In genomic region chr10:62174533-62175313, GRCm38 (mm10) we compare ENCODE assay signal across 17 mouse cellular contexts. TPM values are rescaled to one million over a fixed set of nuclear protein-coding genes. Genes with fewer than 3 reads are reported as not detected.
A peak's percentile ranks its signal among the peaks of the same experiment; 100 is the strongest.
DNase-seq lines count a peak whose midpoint lies in the region; ATAC-seq and TF ChIP-seq lines count a peak whose summit lies in the region.
"Had no signal": no experiment of that assay in that cellular context is flagged by ENCODE, and none has a peak within 500 bp of the region (broad histone marks: within the 10 kb centered on the region; RNA-seq: fewer than 3 reads in every experiment).

No protein-coding gene starts in this region.

- no peaks in the 10 kb centered on the region for H3K9me3 ChIP-seq in kidney, postnatal 0 days (replicated peaks; ENCODE audit: low read length)
- no peaks in the 10 kb centered on the region for H3K9me3 ChIP-seq in embryonic facial prominence, embryonic 11.5 days (replicated peaks; ENCODE audit: control insufficient read depth, low read length)
- H3K9me3 ChIP-seq: embryonic facial prominence, embryonic 13.5 days had no signal

- H3K36me3 ChIP-seq in kidney, postnatal 0 days (ENCODE audit: insufficient read depth, low read length), result no peaks in the 10 kb centered on the region
- no peaks in the 10 kb centered on the region for H3K36me3 ChIP-seq in embryonic facial prominence, embryonic 11.5 days (replicated peaks; ENCODE audit: control insufficient read depth, insufficient read depth, low read depth, low read length)
- no peaks in the 10 kb centered on the region for H3K36me3 ChIP-seq in heart, adult 2 months (ENCODE audit: control insufficient read depth, insufficient read depth, low read length)
- H3K36me3 ChIP-seq: embryonic facial prominence, embryonic 13.5 days had no signal

- H3K9ac ChIP-seq in kidney, postnatal 0 days (ENCODE audit: low read depth, low read length), result no peak overlapping the region
- H3K9ac ChIP-seq in embryonic facial prominence, embryonic 11.5 days (replicated peaks; ENCODE audit: low read length), result no peak overlapping the region
- no peak overlapping the region for H3K9ac ChIP-seq in heart, adult 2 months (ENCODE audit: low read depth, low read length)
- H3K9ac ChIP-seq: embryonic facial prominence, embryonic 13.5 days; liver, embryonic 14.5 days had no signal

- H3K4me2 ChIP-seq in kidney, postnatal 0 days (ENCODE audit: low read length), result no peak overlapping the region
- no peak overlapping the region for H3K4me2 ChIP-seq in embryonic facial prominence, embryonic 11.5 days (ENCODE audit: low read depth, low read length)
- H3K4me2 ChIP-seq: embryonic facial prominence, embryonic 13.5 days had no signal

- H3K4me3 ChIP-seq in kidney, postnatal 0 days (replicated peaks; ENCODE audit: low read depth, low read length), result no peak overlapping the region
- H3K4me3 ChIP-seq in embryonic facial prominence, embryonic 11.5 days (ENCODE audit: low read depth, low read length), result no peak overlapping the region
- no peak overlapping the region for H3K4me3 ChIP-seq in heart, adult 2 months
- H3K4me3 ChIP-seq: embryonic facial prominence, embryonic 13.5 days had no signal

- TF ChIP-seq CTCF in kidney, postnatal 0 days (IDR thresholded peaks at IDR 0.05; ENCODE audit: low read depth), result no peak
- no peak for TF ChIP-seq CTCF in heart, adult 2 months (IDR thresholded peaks at IDR 0.05)

- H3K27ac ChIP-seq in kidney, postnatal 0 days, result no peak overlapping the region
- no peak overlapping the region for H3K27ac ChIP-seq in embryonic facial prominence, embryonic 11.5 days (replicated peaks; ENCODE audit: low read depth, low read length)
- H3K27ac ChIP-seq in heart, adult 2 months, result no peak overlapping the region
- H3K27ac ChIP-seq: embryonic facial prominence, embryonic 13.5 days; liver, embryonic 14.5 days had no signal

- intact Hi-C loops in heart, adult 2 months (cut with DNase I), result no loop called here

- no peaks in the 10 kb centered on the region for H3K79me2 ChIP-seq in heart, adult 2 months (replicated peaks; ENCODE audit: control insufficient read depth, insufficient read depth, low read length)

- no peak for ATAC-seq in kidney, postnatal 0 days (replicated peaks; ENCODE audit: low FRiP score, low read depth)
- peak; percentile 77 for ATAC-seq in embryonic facial prominence, embryonic 11.5 days (replicated peaks; ENCODE audit: insufficient number of reproducible peaks, low FRiP score, low TSS enrichment, low read depth)
- no peak for ATAC-seq in megakaryocyte-erythroid progenitor cell, adult 5-6 weeks (replicated peaks; ENCODE audit: low FRiP score, low TSS enrichment, poor library complexity, severe bottlenecking)

- peak; percentile 29 for DNase-seq in kidney, postnatal 0 days (ENCODE audit: low spot score)
- DNase-seq in kidney, adult 11 months, result no peak
- peak; percentile 21 for DNase-seq in embryonic facial prominence, embryonic 11.5 days (ENCODE audit: low spot score)
- peak; percentile 77 for DNase-seq in mesoderm, embryonic 11.5 days (ENCODE audit: low read depth, low spot score)
- peak; percentile 70 for DNase-seq in retina, embryonic 14.5 days (ENCODE audit: low spot score)
- DNase-seq in urinary bladder, postnatal 4 days (ENCODE audit: low spot score in 2 of 2), result no peak
- DNase-seq in heart, adult 2 months, result no peak
- DNase-seq: cerebellum, adult 11-12 months; kidney, adult 2 months; right cerebral cortex, postnatal 4 days had no signal

- WGBS in kidney, postnatal 0 days, result 54% methylated on average over 15 of the region's 15 CpGs
- 33% methylated on average over 15 of the region's 15 CpGs for WGBS in embryonic facial prominence, embryonic 11.5 days
- WGBS in heart, adult 2 months, result 56% methylated on average over 15 of the region's 15 CpGs

- no peak for TF ChIP-seq POLR2A in heart, adult 2 months (IDR thresholded peaks at IDR 0.05; ENCODE audit: insufficient read depth, low read depth, low read length)

- TF ChIP-seq EP300 in heart, adult 2 months (IDR thresholded peaks at IDR 0.05; ENCODE audit: insufficient read depth, low read depth, low read length), result no peak

- H3K27me3 ChIP-seq in kidney, postnatal 0 days (ENCODE audit: insufficient read depth, low read length), result no peaks in the 10 kb centered on the region
- no peaks in the 10 kb centered on the region for H3K27me3 ChIP-seq in embryonic facial prominence, embryonic 11.5 days (ENCODE audit: control insufficient read depth, insufficient read depth, low read length)
- no peaks in the 10 kb centered on the region for H3K27me3 ChIP-seq in heart, adult 2 months (ENCODE audit: control insufficient read depth, insufficient read depth, low read length)

- H3K4me1 ChIP-seq in kidney, postnatal 0 days (replicated peaks; ENCODE audit: insufficient read depth, low read length), result no peaks in the 10 kb centered on the region
- H3K4me1 ChIP-seq in embryonic facial prominence, embryonic 11.5 days (ENCODE audit: control insufficient read depth, insufficient read depth, low read length), result peaks cover 5% of the 10 kb centered on the region
- H3K4me1 ChIP-seq in heart, adult 2 months (ENCODE audit: control insufficient read depth, insufficient read depth, low read length), result no peaks in the 10 kb centered on the region

RNA-seq across cellular contexts. Expression of gene Fam241b, which starts 31.0 kb away (rescaled TPM):
- polyA plus RNA-seq in kidney, postnatal 0 days (2015; fragmentation: Nextera tagmentation; extraction: Ambion mirVana), result 19.0 and 19.2 TPM in 2 replicates
- 6.3 and 6.7 TPM in 2 replicates for polyA plus RNA-seq in embryonic facial prominence, embryonic 11.5 days (2014; fragmentation: Nextera tagmentation; extraction: Ambion mirVana)
- total RNA-seq in megakaryocyte-erythroid progenitor cell, adult 5-6 weeks (2014; fragmentation: Nextera tagmentation), result 0.28 TPM in 1 of 2 replicates, not detected in the other
- total RNA-seq in megakaryocyte-erythroid progenitor cell, adult 5-6 weeks (2017), result 0.14 TPM in 1 of 2 replicates, not detected in the other
- total RNA-seq in heart, adult 2 months (2021), result 1 to 10 TPM; 3.0 to 3.2 TPM
- polyA plus RNA-seq in heart, adult 2 months (2012; rRNA removed), result 2.5 and 3.3 TPM in 2 replicates

RNA-seq across cellular contexts. Expression of gene Neurog3, which starts 41.8 kb away (rescaled TPM):
- polyA plus RNA-seq in kidney, postnatal 0 days (2015; fragmentation: Nextera tagmentation; extraction: Ambion mirVana), result not detected in 2 replicates
- polyA plus RNA-seq in embryonic facial prominence, embryonic 11.5 days (2014; fragmentation: Nextera tagmentation; extraction: Ambion mirVana), result 0.89 and 1.2 TPM in 2 replicates
- not detected in 2 replicates for total RNA-seq in megakaryocyte-erythroid progenitor cell, adult 5-6 weeks (2014; fragmentation: Nextera tagmentation)
- total RNA-seq in megakaryocyte-erythroid progenitor cell, adult 5-6 weeks (2017), result not detected in 2 replicates
- not detected for total RNA-seq in heart, adult 2 months (2021)
- polyA plus RNA-seq in heart, adult 2 months (2012; rRNA removed), result not detected in 2 replicates
- total RNA-seq: gastrocnemius, postnatal 4 days; left cerebral cortex, postnatal 36 days had no signal
- polyA plus RNA-seq: embryonic facial prominence, embryonic 13.5 days; heart, embryonic 16.5 days; kidney, adult 2 months; urinary bladder, adult 2 months had no signal

RNA-seq across cellular contexts. Expression of gene Tspan15, which starts 56.3 kb away (rescaled TPM):
- polyA plus RNA-seq in kidney, postnatal 0 days (2015; fragmentation: Nextera tagmentation; extraction: Ambion mirVana), result 47.0 and 49.8 TPM in 2 replicates
- 12.2 and 13.3 TPM in 2 replicates for polyA plus RNA-seq in embryonic facial prominence, embryonic 11.5 days (2014; fragmentation: Nextera tagmentation; extraction: Ambion mirVana)
- total RNA-seq in megakaryocyte-erythroid progenitor cell, adult 5-6 weeks (2014; fragmentation: Nextera tagmentation), result 1.9 and 10.3 TPM in 2 replicates
- total RNA-seq in megakaryocyte-erythroid progenitor cell, adult 5-6 weeks (2017), result 1.5 and 1.7 TPM in 2 replicates
- 1 to 10 TPM; 6.1 to 8.1 TPM for total RNA-seq in heart, adult 2 months (2021)
- polyA plus RNA-seq in heart, adult 2 months (2012; rRNA removed), result 17.7 and 19.1 TPM in 2 replicates

Comparison
In these comparisons a context has a peak if more than half of its experiments do, and no peak if none do; other contexts are left out.
1. DNase-seq: peak in kidney, postnatal 0 days (single experiment), embryonic facial prominence, embryonic 11.5 days (single experiment), mesoderm, embryonic 11.5 days (single experiment) and retina, embryonic 14.5 days (single experiment); none in kidney, adult 11 months (single experiment), urinary bladder, postnatal 4 days (0 of 2) and heart, adult 2 months (0 of 2).